Mouse (Mus musculus) neural tube, embryonic 10.5 days (tissue): ENCODE measurements around the gene Zfp706.
A peak's percentile ranks its signal among the peaks of the same experiment; 100 is the strongest.
"Not testable (repeated sequence)": the region's sequence is repeated elsewhere in the genome, so short reads cannot be mapped to it uniquely, and the experiment has no call there.

Source experiments
- DNase-seq: peaks from one replicate; pipeline ENCODE4 v3.0.0-alpha.2; 2017; ENCODE audit warnings: low spot score; ENCODE audit errors: extremely low spot score

Zfp706 gene

GRCm38 (mm10) chr15:37011316-37011715, 3.7 kb upstream of the Zfp706 start:
- DNase-seq, result no peak

GRCm38 (mm10) chr15:37008546-37008945, 973 bp upstream of the Zfp706 start:
- DNase-seq, result no peak

GRCm38 (mm10) chr15:37007959-37008419, 416 bp upstream of the Zfp706 start:
- no peak for DNase-seq

GRCm38 (mm10) chr15:37006475-37007164, 953 bp downstream of the Zfp706 start:
- peak; percentile 25 for DNase-seq

GRCm38 (mm10) chr15:37005793-37006474, 1.6 kb downstream of the Zfp706 start:
- DNase-seq, result no peak

GRCm38 (mm10) chr15:37004858-37005257, 2.7 kb downstream of the Zfp706 start:
- DNase-seq, result no peak

GRCm38 (mm10) chr15:37002276-37002675, 5.3 kb downstream of the Zfp706 start:
- DNase-seq, result no peak

GRCm38 (mm10) chr15:36999602-37000001, 8.0 kb downstream of the Zfp706 start:
- DNase-seq, result not testable (repeated sequence)

DNA sequence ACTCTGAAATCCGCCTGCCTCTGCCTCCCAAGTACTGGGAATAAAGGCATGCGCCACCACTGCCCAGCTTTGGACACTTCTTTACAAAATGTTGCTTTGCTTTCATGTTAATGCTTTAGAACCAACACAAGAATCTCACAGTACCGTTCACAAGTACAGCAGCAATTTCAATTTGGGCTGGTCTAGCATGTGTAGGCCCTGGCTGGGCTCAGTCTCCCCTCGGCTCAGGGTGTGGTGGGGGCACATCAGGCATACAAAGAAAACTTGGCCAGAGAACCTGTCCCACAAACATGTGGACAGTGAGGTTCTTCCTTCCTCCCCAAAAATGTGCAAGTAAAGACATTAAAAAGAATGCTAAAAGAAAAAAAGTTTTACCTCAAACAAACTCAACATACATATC, 12.4 kb downstream of the Zfp706 start:
- no peak for DNase-seq

- DNase-seq, result no peak
These were observed 12.9 kb downstream of the Zfp706 start for GRCm38 (mm10) chr15:36994665-36995064.

- no peak for DNase-seq
These were observed 14.0 kb downstream of the Zfp706 start for GRCm38 (mm10) chr15:36993435-36994178.

- DNase-seq, result no peak
These were observed 16.2 kb downstream of the Zfp706 start for GRCm38 (mm10) chr15:36991353-36991752.

- DNase-seq, result no peak
These were observed 17.7 kb downstream of the Zfp706 start for GRCm38 (mm10) chr15:36989922-36990321.

DNA sequence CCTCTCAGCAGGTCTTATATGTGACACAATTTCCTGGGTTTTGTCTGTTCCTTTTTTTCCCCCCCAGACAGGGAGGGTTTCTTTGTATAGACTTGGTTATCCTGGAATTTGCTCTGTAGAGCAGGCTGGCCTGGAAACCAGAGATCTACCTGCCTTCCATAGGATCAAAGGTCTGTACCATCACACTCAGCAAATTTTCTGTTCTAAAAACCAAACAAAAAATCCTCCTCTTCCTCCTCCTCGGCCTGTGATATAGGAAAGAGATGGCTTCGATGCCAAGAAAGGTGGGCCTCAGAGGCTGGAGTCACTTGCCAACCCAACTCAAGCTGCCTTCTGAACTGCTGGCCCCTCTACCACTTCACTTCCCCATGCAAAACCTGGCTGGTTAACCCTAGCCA, 18.9 kb downstream of the Zfp706 start:
- DNase-seq, result no peak

DNA sequence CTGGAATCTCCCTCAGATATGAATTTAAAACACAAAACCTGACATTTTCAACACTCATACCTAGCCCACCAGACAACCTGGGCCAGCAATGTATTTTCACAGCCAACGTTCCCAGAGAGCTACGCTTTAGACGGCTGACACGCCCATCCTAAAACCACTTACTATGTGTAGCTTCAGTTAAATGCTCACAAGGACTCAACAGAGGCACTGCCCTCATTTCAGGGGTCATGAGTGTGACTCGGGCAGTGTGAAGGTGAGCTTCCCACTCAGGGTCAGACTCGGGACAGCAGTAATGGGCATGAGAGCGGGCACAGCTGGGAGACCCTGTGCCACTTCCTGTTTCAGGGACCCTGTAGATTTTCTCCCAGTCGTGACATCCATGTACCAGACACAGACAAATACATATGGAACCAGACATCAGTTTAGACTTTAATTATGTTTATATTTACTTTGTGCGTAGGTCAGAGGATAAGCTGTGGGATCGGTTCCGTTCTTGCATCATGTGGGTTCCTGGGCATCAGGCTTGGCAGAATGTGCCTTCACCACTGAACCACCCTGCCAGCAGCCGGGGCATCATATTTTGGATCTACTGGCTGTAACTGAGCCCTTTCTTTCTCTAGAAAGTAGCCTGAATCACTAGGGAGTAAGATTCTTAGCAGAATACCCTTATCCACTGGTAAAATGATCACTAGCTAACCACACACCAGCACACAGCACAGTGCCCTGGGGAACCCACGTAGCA, 19.4 kb downstream of the Zfp706 start:
- DNase-seq, result no peak

GRCm38 (mm10) chr15:36987211-36987877, 20.2 kb downstream of the Zfp706 start:
- no peak for DNase-seq

GRCm38 (mm10) chr15:36985567-36985925, 22.0 kb downstream of the Zfp706 start:
- no peak for DNase-seq

GRCm38 (mm10) chr15:36984921-36985566, 22.5 kb downstream of the Zfp706 start:
- no peak for DNase-seq

GRCm38 (mm10) chr15:36983455-36983854, 24.1 kb downstream of the Zfp706 start:
- DNase-seq, result no peak

GRCm38 (mm10) chr15:36980238-36980637, 27.3 kb downstream of the Zfp706 start:
- no peak for DNase-seq
